Mouse (Mus musculus) C2C12 (cell line): ENCODE measurements around the gene Zfp273. TPM values are rescaled to one million over a fixed set of nuclear protein-coding genes. Genes with fewer than 3 reads are reported as not detected.
"Not testable (repeated sequence)": the region's sequence is repeated elsewhere in the genome, so short reads cannot be mapped to it uniquely, and the experiment has no call there.

Source experiments
- H3K27me3 ChIP-seq: one replicate; pipeline ENCODE4 v1.6.1; 2011; ENCODE audit not compliant: control insufficient read depth, insufficient read depth, insufficient read length
- H3K36me3 ChIP-seq: one replicate; pipeline ENCODE4 v1.6.1; 2011; ENCODE audit not compliant: control insufficient read depth, insufficient read depth
- H3K4me3 ChIP-seq: one replicate; pipeline ENCODE4 v1.5.1; 2011; ENCODE audit warnings: mild to moderate bottlenecking, control low read depth; ENCODE audit not compliant: poor library complexity, insufficient read depth, severe bottlenecking
- H3K79me2 ChIP-seq: one replicate; pipeline ENCODE4 v1.6.1; 2011; ENCODE audit not compliant: control insufficient read depth, insufficient read depth
- H3K79me3 ChIP-seq: one replicate; pipeline ENCODE4 v1.6.1; 2011; ENCODE audit warnings: low read depth, control low read depth
- H3ac ChIP-seq: one replicate; pipeline ENCODE3; 2011; ENCODE audit warnings: low read depth; ENCODE audit not compliant: control insufficient read depth, insufficient read length
- CEBPB ChIP-seq: IDR thresholded peaks from one replicate; pipeline ENCODE4 v1.6.1; 2011; ENCODE audit warnings: low read depth, mild to moderate bottlenecking, control low read depth, moderate library complexity
- CTCF ChIP-seq: IDR thresholded peaks from one replicate; pipeline ENCODE4 v1.5.1; 2011; ENCODE audit not compliant: control insufficient read depth, insufficient read depth, insufficient read length
- FOSL1 ChIP-seq: IDR thresholded peaks from one replicate; pipeline ENCODE4 v1.8.0; 2011; ENCODE audit warnings: mild to moderate bottlenecking, low read length; ENCODE audit not compliant: poor library complexity, insufficient read depth, severe bottlenecking
- MAX ChIP-seq: IDR thresholded peaks from one replicate; pipeline ENCODE4 v1.6.1; 2011; ENCODE audit warnings: mild to moderate bottlenecking, control low read depth
- MYOD1 ChIP-seq: IDR thresholded peaks from one replicate; pipeline ENCODE4 v1.6.1; 2011; ENCODE audit warnings: low read depth; ENCODE audit not compliant: control insufficient read depth, insufficient read length
- MYOG ChIP-seq: IDR thresholded peaks from one replicate; pipeline ENCODE4 v1.6.1; 2011; ENCODE audit not compliant: control insufficient read depth, insufficient read length; ENCODE audit errors: extremely low read depth
- USF1 ChIP-seq: IDR thresholded peaks from one replicate; pipeline ENCODE4 v1.6.1; 2011; ENCODE audit warnings: low read depth, mild to moderate bottlenecking, control low read depth, moderate library complexity
- long read RNA-seq, 2 experiments: library from polyadenylated mRNA; unstranded; transcript quantifications; one replicate each; pipeline ENCODE4 v2.0.0; 2019 to 2020
- polyA plus RNA-seq: library from polyadenylated mRNA; unstranded; fragments of >200 nt; fragmentation: generic; extraction: Trizol; gene quantifications from one replicate; pipeline ENCODE4 v1.2.1, GENCODE M21; 2012; ENCODE audit warnings: missing spikeins

Zfp273 gene
- 0.22 TPM for polyA plus RNA-seq
- long read RNA-seq, experiment 1, partial matches to known transcripts: 0 of 1 reads
- long read RNA-seq, experiment 1, other reads (novel, unspliced or antisense): 1 of 1 reads
- long read RNA-seq, experiment 2, partial matches to known transcripts: 0 of 3 reads
- long read RNA-seq, experiment 2, other reads (novel, unspliced or antisense): 1 of 3 reads

GRCm38 (mm10) chr13:67813710-67814660 is at the start of gene Zfp273:
Zfp273 (plus strand) TSS chr13:67813740.
- Histone ChIP-seq H3K79me2 (no peaks in the 10 kb centered on the region), H3K27me3 (no peaks in the 10 kb centered on the region), H3K4me3 (peak within 1 kb of the TSS; percentile 22), H3K36me3 (no peaks in the 10 kb centered on the region), H3ac (no peak within 1 kb of the TSS), H3K79me3 (no peaks in the 10 kb centered on the region)
- no peak for TF ChIP-seq FOSL1
- TF ChIP-seq MAX: no peak
- no peak for TF ChIP-seq USF1

- no peaks in the 10 kb centered on the region for H3K79me3 ChIP-seq
- peak within 1 kb of the TSS; percentile 4 for H3ac ChIP-seq
- H3K79me2 ChIP-seq: no peaks in the 10 kb centered on the region
- H3K27me3 ChIP-seq: no peaks in the 10 kb centered on the region
- H3K4me3 ChIP-seq: peak within 1 kb of the TSS; percentile 25
- no peak for TF ChIP-seq MAX
- no peak for TF ChIP-seq MYOD1
- TF ChIP-seq USF1: no peak
- TF ChIP-seq MYOG: no peak
- no peak for TF ChIP-seq FOSL1
- no peak for TF ChIP-seq CEBPB
- no peak for TF ChIP-seq CTCF
- H3K36me3 ChIP-seq: no peaks in the 10 kb centered on the region
These were observed 34.0 kb upstream of the Zfp273 start, which contains the start of gene Zfp493 for GRCm38 (mm10) chr13:67779265-67780221. Zfp493 (plus strand) TSS chr13:67779693.

GRCm38 (mm10) chr13:67791921-67792455 is 21.6 kb upstream of the Zfp273 start:
- TF ChIP-seq MYOD1 (no peak), MYOG (no peak)
- Histone ChIP-seq H3K27me3 (no peaks in the 10 kb centered on the region), H3K4me3 (no peak overlapping the region), H3K79me3 (no peaks in the 10 kb centered on the region), H3K79me2 (no peaks in the 10 kb centered on the region), H3ac (no peak overlapping the region), H3K36me3 (no peaks in the 10 kb centered on the region)

- Histone ChIP-seq H3K4me3 (no peak overlapping the region), H3K79me2 (no peaks in the 10 kb centered on the region)
- TF ChIP-seq MAX (no peak), CTCF (no peak), MYOG (no peak), FOSL1 (no peak), USF1 (no peak)
These were observed 14.9 kb upstream of the Zfp273 start for GRCm38 (mm10) chr13:67798618-67799017.

GRCm38 (mm10) chr13:67799151-67799550 is 14.4 kb upstream of the Zfp273 start:
- H3K36me3 ChIP-seq, H3K4me3 ChIP-seq: not testable (repeated sequence)

More at GRCm38 (mm10) chr13:67798618-67799017, 14.9 kb upstream of the Zfp273 start:
- no peaks in the 10 kb centered on the region for H3K36me3 ChIP-seq
- no peaks in the 10 kb centered on the region for H3K27me3 ChIP-seq
- no peak overlapping the region for H3ac ChIP-seq
- no peaks in the 10 kb centered on the region for H3K79me3 ChIP-seq

More at GRCm38 (mm10) chr13:67799151-67799550, 14.4 kb upstream of the Zfp273 start:
- H3ac ChIP-seq, H3K27me3 ChIP-seq, H3K79me3 ChIP-seq, H3K79me2 ChIP-seq: not testable (repeated sequence)
